Mouse (Mus musculus): ENCODE measurements at regions not wholly inside any gene's neighbourhood (a gene's known extent, or its start where the extent isn't known, plus 50 kb on each side); places are given as distances from the start of the nearest gene placed in this dataset.

GRCm38 (mm10) chr10:26484311-26484710 lies 108.5 kb upstream of the L3mbtl3 start:
- TF ChIP-seq EP300 (optimal IDR thresholded peaks at IDR 0.05) (no peak), CTCF (IDR thresholded peaks at IDR 0.05; ENCODE audit: low read depth) (no peak)
